Mouse (Mus musculus) ES-E14 (cell line): ENCODE data around the gene Edem3. TPM values are rescaled to one million over a fixed set of nuclear protein-coding genes. Genes with fewer than 3 reads are reported as not detected.

Experiments used
- DNase-seq: peaks from one replicate; pipeline ENCODE4 v3.0.0-alpha.2; 2013; ENCODE audit warnings: low read depth, low spot score
- H3K27ac ChIP-seq: 2 replicates; pipeline ENCODE4 v1.5.1; 2012; ENCODE audit warnings: low read depth, mild to moderate bottlenecking, low read length, moderate library complexity, mixed read lengths; ENCODE audit not compliant: poor library complexity, insufficient read depth, severe bottlenecking
- H3K36me3 ChIP-seq: 2 replicates; pipeline ENCODE4 v1.6.1; 2012; ENCODE audit warnings: mild to moderate bottlenecking, low read length, moderate library complexity, mixed read lengths; ENCODE audit not compliant: control insufficient read depth, poor library complexity, insufficient read depth, severe bottlenecking
- H3K4me1 ChIP-seq, 2 experiments: fragments of 150-350 bp in 1 of 2; sonication (generic) in 1 of 2; 2 replicates each; pipeline ENCODE4 v1.6.1; 2012; ENCODE audit warnings: low read length in 2 of 2, mild to moderate bottlenecking in 1 of 2, mixed read lengths in 1 of 2; ENCODE audit not compliant: control insufficient read depth in 2 of 2, insufficient read depth in 2 of 2, poor library complexity in 1 of 2
- H3K4me3 ChIP-seq, 2 experiments: fragments of 150-350 bp in 1 of 2; sonication (generic) in 1 of 2; 2 replicates each; pipeline ENCODE4 v1.5.1; 2012; ENCODE audit warnings: low read length in 2 of 2, low read depth in 1 of 2, mild to moderate bottlenecking in 1 of 2, mixed read lengths in 1 of 2; ENCODE audit not compliant: insufficient read depth in 1 of 2, poor library complexity in 1 of 2, severe bottlenecking in 1 of 2
- H3K9ac ChIP-seq: 2 replicates; pipeline ENCODE4 v1.6.1; 2012; ENCODE audit warnings: low read depth, mild to moderate bottlenecking, low read length, mixed read lengths; ENCODE audit not compliant: poor library complexity, insufficient read depth, severe bottlenecking
- H3K9me3 ChIP-seq: fragments of 150-350 bp; sonication (generic); 2 replicates; pipeline ENCODE4 v1.6.1; 2012; ENCODE audit warnings: low read depth, mild to moderate bottlenecking, low read length; ENCODE audit not compliant: control insufficient read depth, insufficient read depth
- ZC3H11A ChIP-seq: IDR thresholded peaks from 2 replicates; pipeline ENCODE4 v1.6.1; 2012; ENCODE audit warnings: low read depth, mild to moderate bottlenecking, inconsistent platforms, low read length, borderline replicate concordance
- in situ Hi-C, 2 experiments: fragments of 600-800 bp; cut with MboI; formaldehyde crosslinking; loops; one replicate each; pipeline ENCODE4 v1.15.1; 2025; ENCODE audit warnings: low sequenced_read_pairs in 2 of 2, inconsistent platforms in 1 of 2; ENCODE audit not compliant: unreplicated experiment in 2 of 2
- total RNA-seq: library from RNA; depleted of rRNA; stranded (reverse); fragments of 300-350 nt; gene quantifications from 2 replicates; pipeline ENCODE4 v1.2.3, GENCODE M21; 2012; rRNA removed

The Edem3 gene
- total RNA-seq, 1 experiment: 43.4 TPM

- TF ChIP-seq ZC3H11A: no peak
- Histone ChIP-seq H3K9ac (no peak overlapping the region), H3K4me3 (no peak overlapping the region), H3K4me1 (peaks cover 0 to 2% of the 10 kb centered on the region in 2 experiments; a peak in 1 of 4 replicates), H3K36me3 (no peaks in the 10 kb centered on the region), H3K27ac (no peak overlapping the region), H3K9me3 (no peaks in the 10 kb centered on the region)
- in situ Hi-C loops: no loop called here
- no peak for DNase-seq
Measured at GRCm38 (mm10) chr1:151864326-151864725, 109.2 kb downstream of the Edem3 start.

Other genes with a start within 250 kb of the Edem3 start
- 7.5 and 12.1 TPM in 2 replicates for gene Fam129a, start 184.2 kb upstream of the Edem3 start, total RNA-seq